Mouse (Mus musculus) mouse trophoblast stem cell (cell line): ENCODE measurements around the gene Nktr.

Source experiments
- in situ Hi-C, 2 experiments: fragments of 300-500 bp; cut with MseI, MboI; formaldehyde crosslinking; loops; 2 replicates in 1 of 2; 3 replicates in 1 of 2; pipeline ENCODE4 v1.15.1; 2025

Gene Nktr

DNA sequence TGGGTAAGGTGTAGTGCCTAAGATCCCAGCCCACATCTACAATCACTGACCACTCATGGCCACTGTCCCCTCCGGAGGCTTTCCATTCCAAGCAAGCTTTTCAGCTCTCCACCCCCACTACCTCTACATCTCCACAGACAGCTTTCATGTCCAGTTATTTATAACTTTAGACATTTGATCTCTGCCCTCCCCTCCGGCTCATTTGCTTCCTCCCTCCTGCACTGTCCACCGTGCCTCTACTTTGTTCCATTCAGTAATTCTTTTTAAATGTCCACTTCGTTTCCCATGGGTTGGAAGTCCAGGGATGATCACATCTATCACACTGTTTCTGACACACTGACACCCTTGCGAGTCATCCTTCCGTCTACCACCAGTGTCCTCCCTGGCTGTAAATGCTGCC is 11.2 kb upstream of the Nktr start:
- in situ Hi-C loops: no loop called here

GRCm38 (mm10) chr9:121708506-121709486 is 10.2 kb upstream of the Nktr start:
- in situ Hi-C loops: no loop called here

- in situ Hi-C loops: no loop called here
Observed at GRCm38 (mm10) chr9:121709898-121710583, 8.9 kb upstream of the Nktr start, which contains the start of gene Ss18l2. Gene Ss18l2, plus strand, starts transcription at chr9:121710329.

DNA sequence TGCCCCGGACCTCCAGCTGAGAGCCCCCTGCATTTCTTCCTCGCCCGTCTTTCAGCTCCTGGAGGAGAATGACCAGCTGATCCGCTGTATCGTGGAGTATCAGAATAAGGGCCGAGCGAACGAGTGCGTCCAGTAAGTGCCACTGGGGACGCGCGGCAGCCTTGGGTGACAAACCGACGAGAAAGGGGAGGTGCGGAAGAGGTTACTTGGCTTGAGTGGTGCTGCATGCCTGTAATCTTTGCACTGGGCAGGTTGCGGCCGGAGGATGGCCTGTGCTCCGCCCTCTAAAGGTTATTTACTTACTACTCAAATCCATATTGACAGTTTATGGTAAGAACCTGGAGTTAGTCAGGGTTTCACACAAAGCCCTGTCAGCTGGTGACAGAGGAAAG is 8.4 kb upstream of the Nktr start:
- in situ Hi-C loops: no loop called here

DNA sequence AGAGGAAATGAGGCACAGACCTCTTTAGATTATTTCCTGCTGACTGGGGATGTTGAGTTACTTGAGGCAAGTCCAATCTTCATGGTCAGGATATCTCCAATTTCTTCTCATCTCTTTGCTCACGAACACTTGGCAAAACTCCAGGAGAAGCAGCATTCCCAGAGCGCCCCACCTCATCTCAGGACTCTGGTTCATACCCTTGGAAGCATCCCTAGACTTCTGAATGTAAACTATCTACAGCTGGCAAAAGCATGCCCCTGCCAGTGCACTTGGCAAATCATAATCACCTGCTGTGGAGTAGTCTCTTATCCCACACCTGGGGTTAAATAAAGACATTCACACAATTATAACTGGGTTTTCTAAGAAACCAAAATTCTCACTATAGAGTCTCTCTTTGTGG is 1.9 kb upstream of the Nktr start:
- in situ Hi-C loops: no loop called here

GRCm38 (mm10) chr9:121718070-121718705 is 781 bp upstream of the Nktr start:
- in situ Hi-C loops: no loop called here

GRCm38 (mm10) chr9:121719347-121720331 is 670 bp downstream of the Nktr start:
- in situ Hi-C loops: no loop called here

DNA sequence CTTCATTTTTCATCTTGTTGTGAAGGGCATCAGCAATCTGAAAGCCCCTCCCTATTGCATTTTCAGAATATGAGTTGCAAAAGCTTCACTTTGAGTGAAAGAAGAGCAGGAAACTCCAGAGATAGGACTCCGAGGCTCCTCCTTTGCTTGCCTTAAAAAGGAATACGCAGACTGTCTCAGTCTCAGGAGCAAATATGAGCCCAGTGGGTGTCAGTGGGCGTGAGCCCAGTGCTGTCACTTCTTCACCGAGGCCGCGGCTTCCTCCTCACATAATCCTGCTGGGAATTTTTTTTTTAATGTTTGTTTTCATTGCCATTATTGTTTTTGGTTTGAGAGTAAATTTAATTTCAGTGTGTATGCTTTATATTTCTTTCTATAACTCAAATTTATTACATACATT is 21.5 kb downstream of the Nktr start:
- in situ Hi-C loops: no loop called here

DNA sequence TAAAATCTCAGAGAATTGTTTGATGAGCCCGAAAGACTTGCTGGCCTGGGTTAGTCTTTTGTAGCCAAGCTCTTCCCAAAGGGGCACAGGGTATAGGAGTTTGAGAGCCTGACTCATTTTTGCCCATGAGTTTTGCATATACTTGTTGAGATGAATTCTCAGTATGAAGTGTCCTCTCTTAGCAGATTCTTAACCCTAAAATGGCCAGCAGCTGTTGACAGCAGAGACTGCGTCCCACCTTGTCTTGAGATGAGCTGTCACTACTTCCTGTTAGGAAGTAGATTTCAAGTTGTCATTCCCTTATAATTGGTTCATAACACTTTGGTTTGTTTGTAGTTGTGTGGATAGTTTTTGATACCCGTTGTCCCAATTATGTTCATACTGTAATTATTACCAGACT is 22.2 kb downstream of the Nktr start:
- in situ Hi-C loops: no loop called here

DNA sequence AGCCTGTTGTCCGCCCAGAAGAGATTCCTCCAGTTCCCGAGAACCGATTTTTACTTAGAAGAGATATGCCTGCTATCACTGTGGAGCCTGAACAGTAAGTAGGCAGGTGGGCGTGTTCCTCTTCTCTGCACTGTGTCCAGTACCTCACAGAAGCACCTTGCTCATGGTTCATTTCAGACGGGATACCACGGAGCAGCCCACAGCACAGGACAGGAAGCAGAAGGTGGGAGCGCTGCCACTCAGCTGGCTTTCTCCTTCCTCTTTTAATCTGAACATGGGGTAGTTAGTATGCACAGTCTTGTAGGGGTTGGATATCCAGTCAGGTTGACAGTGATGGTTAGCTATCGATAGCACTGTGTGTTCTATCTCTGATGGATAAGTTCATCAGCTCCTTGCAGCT is 25.1 kb downstream of the Nktr start:
- in situ Hi-C loops: no loop called here

DNA sequence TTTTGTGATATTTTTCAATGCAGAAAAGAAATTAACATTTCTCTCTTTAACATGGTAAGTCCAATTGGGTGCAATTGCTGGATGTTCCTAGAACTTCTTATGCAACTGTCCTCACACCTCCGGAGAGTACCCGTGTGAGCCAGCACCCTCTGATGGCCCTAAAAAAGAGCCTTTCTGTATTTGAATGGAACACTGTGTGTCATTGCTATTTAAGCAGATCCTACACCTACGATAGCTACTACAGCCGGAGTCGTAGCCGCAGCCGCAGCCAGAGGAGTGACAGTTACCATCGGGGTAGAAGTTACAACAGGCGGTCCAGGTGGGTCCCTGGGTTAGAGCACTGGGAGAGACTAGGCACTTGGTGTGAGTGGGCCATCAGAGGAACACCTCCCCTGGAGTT is 33.8 kb downstream of the Nktr start:
- in situ Hi-C loops: no loop called here

- in situ Hi-C loops: no loop called here
Observed at GRCm38 (mm10) chr9:121754624-121755023, 35.7 kb downstream of the Nktr start.

- in situ Hi-C loops: no loop called here
Observed at GRCm38 (mm10) chr9:121756785-121757184, 37.8 kb downstream of the Nktr start.

DNA sequence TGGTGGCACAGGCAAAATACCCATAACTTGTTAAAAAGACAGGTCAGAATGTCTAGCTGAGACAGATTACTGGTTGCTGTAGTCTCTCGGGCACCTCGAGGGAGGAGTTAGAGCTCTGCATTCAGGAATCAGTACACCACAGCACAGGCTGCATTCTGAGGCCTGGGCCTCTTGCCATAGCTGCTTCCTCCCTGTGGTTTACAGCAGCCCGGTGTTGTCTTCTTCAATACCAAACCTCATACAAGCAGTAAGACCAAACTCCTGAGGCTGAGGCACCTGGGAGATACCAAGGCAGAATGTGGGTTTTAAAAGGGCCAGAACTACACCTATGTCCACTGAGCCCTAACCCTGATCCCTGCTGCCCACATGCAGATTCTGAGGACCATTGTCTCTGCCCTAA is 38.5 kb downstream of the Nktr start:
- in situ Hi-C loops: no loop called here

DNA sequence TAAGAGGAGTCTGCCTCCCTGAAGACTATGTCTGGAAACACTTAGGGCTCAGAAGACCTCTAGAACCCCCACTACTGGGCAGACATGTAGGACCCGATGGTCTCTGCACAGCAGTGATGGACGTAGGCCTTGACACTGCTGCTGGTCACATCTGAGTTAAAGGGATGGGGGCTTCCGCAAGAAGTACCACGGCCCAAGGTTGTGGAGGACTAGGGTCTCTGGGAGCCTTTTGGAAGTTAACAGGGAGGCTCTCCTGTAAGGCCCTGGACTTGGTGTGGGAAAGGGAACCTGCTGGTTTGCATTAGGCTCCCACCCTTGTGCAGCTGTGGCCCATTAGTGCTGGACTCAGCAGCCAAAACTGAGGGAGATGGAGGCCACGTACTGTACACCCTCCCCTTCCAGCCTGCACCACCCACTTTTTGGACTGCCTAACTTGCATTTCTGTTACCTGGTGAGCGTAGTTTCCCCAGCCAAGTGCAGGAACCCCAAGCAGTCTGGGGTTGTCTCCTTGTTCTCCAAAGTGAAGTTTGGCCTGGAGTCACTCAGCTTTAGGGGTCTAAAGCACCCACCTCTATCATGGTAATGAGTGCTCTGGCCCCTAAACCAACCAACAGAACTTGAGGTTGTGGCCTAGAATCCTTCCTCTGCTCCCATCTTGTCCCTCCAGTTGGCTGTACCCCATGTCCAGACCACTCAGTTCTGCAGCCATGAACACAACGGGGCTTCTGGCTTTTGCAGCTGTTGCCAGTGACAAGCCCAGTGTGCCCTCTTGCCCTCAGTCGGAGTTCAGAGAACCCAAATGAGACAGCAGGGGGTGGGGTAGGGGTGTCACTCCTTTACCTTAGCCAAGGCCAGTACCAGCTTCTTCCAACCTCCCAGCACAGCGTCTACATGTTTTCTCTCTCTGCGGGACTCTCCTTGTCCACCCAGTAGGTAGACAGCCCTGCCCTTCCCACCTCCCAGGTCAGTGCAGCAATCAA is 39.2 kb downstream of the Nktr start:
- in situ Hi-C loops: no loop called here

- in situ Hi-C loops: no loop called here
Observed at GRCm38 (mm10) chr9:121759091-121760081, 40.4 kb downstream of the Nktr start, which contains the start of gene Zfp651. Gene Zfp651, plus strand, starts transcription at chr9:121759330.

GRCm38 (mm10) chr9:121760271-121761090 is 41.5 kb downstream of the Nktr start:
- in situ Hi-C loops: no loop called here
